Mouse (Mus musculus) spleen, adult 2 months (tissue): ENCODE data around the gene D930007J09Rik.

Experiments
- CTCF ChIP-seq: fragments of 200-500 bp; IDR thresholded peaks from 2 replicates; pipeline ENCODE4 v1.5.1; 2011; ENCODE audit warnings: mild to moderate bottlenecking, inconsistent platforms; ENCODE audit not compliant: insufficient read depth, insufficient read length, insufficient replicate concordance; ENCODE audit errors: extremely low read depth
- POLR2A ChIP-seq: fragments of 200-500 bp; IDR thresholded peaks from 2 replicates; pipeline ENCODE4 v1.6.1; 2011; ENCODE audit warnings: low read depth, low read length, inconsistent platforms

- TF ChIP-seq POLR2A (no peak), CTCF (no peak)
Measured at GRCm38 (mm10) chr13:32806820-32807219, 4.2 kb upstream of the D930007J09Rik start.
